Mouse (Mus musculus) heart, postnatal 0 days (tissue): ENCODE results near the gene Scn11a. TPM values are rescaled to one million over a fixed set of nuclear protein-coding genes. Genes with fewer than 3 reads are reported as not detected.

Experiments used
- ATAC-seq: fragments of 200-750 bp; cut with Nextera tagmentation; 2 replicates; pipeline ENCODE4 v1.8.0; 2017; ENCODE audit warnings: low read depth, moderate number of reproducible peaks, moderate library complexity; ENCODE audit not compliant: insufficient read depth
- DNase-seq: peaks from one replicate; pipeline ENCODE4 v3.0.0-alpha.2; 2016; ENCODE audit warnings: low spot score
- H3K27ac ChIP-seq: fragments of 300-500 bp; sonication (generic); 2 replicates; pipeline ENCODE4 v1.5.1; 2014; ENCODE audit warnings: low read depth, mild to moderate bottlenecking
- H3K27me3 ChIP-seq: fragments of 300-500 bp; sonication (generic); 2 replicates; pipeline ENCODE4 v1.6.1; 2014; ENCODE audit warnings: low read length, mixed read lengths; ENCODE audit not compliant: control insufficient read depth, insufficient read depth
- H3K36me3 ChIP-seq: fragments of 300-500 bp; sonication (generic); replicated peaks from 2 replicates; pipeline ENCODE4 v1.6.1; 2014; ENCODE audit warnings: low read length, mixed read lengths; ENCODE audit not compliant: control insufficient read depth, insufficient read depth
- H3K4me1 ChIP-seq: fragments of 300-500 bp; sonication (generic); 2 replicates; pipeline ENCODE4 v1.6.1; 2014; ENCODE audit warnings: antibody characterized with exemption; ENCODE audit not compliant: control insufficient read depth, insufficient read depth
- H3K4me2 ChIP-seq: fragments of 300-500 bp; sonication (generic); 2 replicates; pipeline ENCODE4 v1.6.1; 2014; ENCODE audit warnings: low read depth, mild to moderate bottlenecking, low read length, moderate library complexity
- H3K4me3 ChIP-seq: fragments of 300-500 bp; sonication (generic); 2 replicates; pipeline ENCODE4 v1.5.1; 2014; ENCODE audit warnings: low read depth, low read length
- H3K9ac ChIP-seq: fragments of 300-500 bp; sonication (generic); replicated peaks from 2 replicates; pipeline ENCODE4 v1.6.1; 2014; ENCODE audit warnings: low read depth, low read length, mixed read lengths
- H3K9me3 ChIP-seq: fragments of 300-500 bp; sonication (generic); replicated peaks from 2 replicates; pipeline ENCODE4 v1.6.1; 2016; ENCODE audit warnings: low read length; ENCODE audit not compliant: control insufficient read depth
- CTCF ChIP-seq: IDR thresholded peaks from 2 replicates; pipeline ENCODE4 v1.5.1; 2016; ENCODE audit warnings: antibody characterized with exemption, control low read depth, low read depth
- EP300 ChIP-seq: IDR thresholded peaks from 2 replicates; pipeline ENCODE4 v1.6.1; 2016; ENCODE audit warnings: antibody characterized with exemption, low read depth
- WGBS: fragments of 180-500 bp; shearing (Covaris S2); extraction: QIAGEN DNeasy Blood & Tissue Kit; methylation state at CpG from one replicate; pipeline ENCODE4 v1.1.7; 2014; 5-methylcytosine and 5-hydroxymethylcytosine counted together
- polyA plus RNA-seq: library from polyadenylated mRNA; unstranded; fragments of >200 nt; fragmentation: Nextera tagmentation; extraction: Ambion mirVana; gene quantifications from 2 replicates; pipeline ENCODE4 v1.2.1, GENCODE M21; 2015
- total RNA-seq: library from RNA; depleted of rRNA; stranded (reverse); fragments of >200 nt; gene quantifications from 2 replicates; pipeline ENCODE4 v1.2.3, GENCODE M21; 2014; ENCODE audit warnings: low replicate concordance; rRNA removed

The Scn11a gene
- total and polyA plus RNA-seq, 2 experiments from 2014 or later, result 0.03 TPM; not detected in 1

GRCm38 (mm10) chr9:119706700-119707099, 118.6 kb downstream of the Scn11a start:
- peak; percentile 62; the same call in 1 of the 2 replicates for ATAC-seq
- DNase-seq, result peak; percentile 67
- TF ChIP-seq CTCF (no peak), EP300 (no peak)
- Histone ChIP-seq H3K4me2 (no peak overlapping the region), H3K9ac (no peak overlapping the region), H3K4me1 (no peaks in the 10 kb centered on the region), H3K36me3 (no peaks in the 10 kb centered on the region), H3K27me3 (no peaks in the 10 kb centered on the region), H3K9me3 (no peaks in the 10 kb centered on the region), H3K27ac (no peak overlapping the region), H3K4me3 (no peak overlapping the region)
- WGBS, result 13% methylated on average over 6 of the region's 6 CpGs

Other genes starting within 250 kb of the Scn11a start
- gene Scn5a, start 246.4 kb downstream of the Scn11a start, total RNA-seq, result 82.7 and 96.1 TPM in 2 replicates
- 11.5 and 16.8 TPM in 2 replicates for gene Scn5a, start 246.4 kb downstream of the Scn11a start, polyA plus RNA-seq
- 0.65 and 2.0 TPM in 2 replicates for gene Scn10a, start 106.1 kb downstream of the Scn11a start, total RNA-seq
- gene Scn10a, start 106.1 kb downstream of the Scn11a start, polyA plus RNA-seq, result 2.0 and 2.1 TPM in 2 replicates
- gene Wdr48, start 69.4 kb upstream of the Scn11a start, total RNA-seq, result 19.0 and 25.3 TPM in 2 replicates
- gene Wdr48, start 69.4 kb upstream of the Scn11a start, polyA plus RNA-seq, result 19.4 and 19.9 TPM in 2 replicates
- 10.0 and 63.5 TPM in 2 replicates for gene Gorasp1, start 112.1 kb upstream of the Scn11a start, total RNA-seq
- 14.1 and 16.8 TPM in 2 replicates for gene Gorasp1, start 112.1 kb upstream of the Scn11a start, polyA plus RNA-seq
- 0.27 TPM in 1 of 2 replicates, not detected in the other for gene Ttc21a, start 112.2 kb upstream of the Scn11a start, total RNA-seq
- 0.05 and 0.07 TPM in 2 replicates for gene Ttc21a, start 112.2 kb upstream of the Scn11a start, polyA plus RNA-seq
- 23.8 and 96.9 TPM in 2 replicates for gene Csrnp1, start 159.2 kb upstream of the Scn11a start, total RNA-seq
- 4.0 and 4.2 TPM in 2 replicates for gene Csrnp1, start 159.2 kb upstream of the Scn11a start, polyA plus RNA-seq
- gene Xirp1, start 198.1 kb upstream of the Scn11a start, total RNA-seq, result 140 and 178 TPM in 2 replicates
- 38.4 and 45.1 TPM in 2 replicates for gene Xirp1, start 198.1 kb upstream of the Scn11a start, polyA plus RNA-seq
- gene Cx3cr1, start 244.4 kb upstream of the Scn11a start, total RNA-seq, result 1.5 and 5.2 TPM in 2 replicates
- gene Cx3cr1, start 244.4 kb upstream of the Scn11a start, polyA plus RNA-seq, result 4.1 and 4.7 TPM in 2 replicates